Mouse (Mus musculus) spleen, adult 18-20 months (tissue): ENCODE data around the gene D330045A20Rik.
"Not testable (repeated sequence)": the region's sequence is repeated elsewhere in the genome, so short reads cannot be mapped to it uniquely, and the experiment has no call there.

Experiments used
- DNase-seq, 2 experiments: peaks; one replicate each; pipeline ENCODE4 v3.0.0; 2022; ENCODE audit warnings: mixed read lengths in 2 of 2

Gene D330045A20Rik

DNA sequence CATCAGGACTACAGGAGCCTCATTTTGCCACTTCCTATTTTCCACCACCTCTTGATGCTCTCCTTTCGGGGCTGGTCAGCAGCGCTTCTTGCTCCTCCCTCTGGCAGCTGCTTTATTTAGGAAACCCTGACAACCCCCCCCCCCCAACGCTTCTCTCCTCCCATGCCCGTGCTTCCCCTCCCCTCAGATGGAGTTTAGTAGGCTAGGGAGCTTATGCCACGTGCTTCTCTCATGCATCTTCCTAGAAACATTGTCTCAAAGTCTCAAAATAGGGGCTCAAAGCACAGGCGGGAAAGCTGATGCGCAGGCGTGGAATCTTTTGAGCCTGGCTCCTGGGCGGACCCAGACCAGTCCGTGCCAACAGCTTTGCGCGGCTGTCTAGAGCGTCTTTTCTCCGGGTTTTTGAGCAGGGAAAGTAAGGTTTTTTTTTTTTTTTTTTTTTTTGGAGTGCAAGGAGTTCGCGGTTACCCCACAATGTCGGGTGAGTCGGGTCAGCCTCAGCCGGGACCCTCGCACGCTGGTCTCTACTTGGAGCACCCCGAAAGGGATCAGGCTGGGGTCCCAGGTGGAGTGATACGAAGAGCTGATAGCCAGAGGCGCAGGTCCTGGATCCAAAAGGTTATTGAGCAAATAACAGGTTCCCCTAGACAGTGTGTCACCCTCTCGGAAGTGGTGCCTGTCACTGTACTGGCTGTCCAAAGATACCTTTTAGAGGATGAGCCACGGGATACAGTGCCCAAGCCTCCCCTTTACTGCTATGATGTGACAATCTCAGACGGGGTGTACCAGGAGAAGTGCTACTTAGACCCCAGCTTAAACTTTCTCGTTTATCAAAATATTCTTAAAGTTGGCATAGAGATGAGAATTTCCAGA is at the start of gene D330045A20Rik:
Gene D330045A20Rik (plus strand): TSS at position 346 of the 873 bp plus-strand sequence.
- no peak for DNase-seq

DNA sequence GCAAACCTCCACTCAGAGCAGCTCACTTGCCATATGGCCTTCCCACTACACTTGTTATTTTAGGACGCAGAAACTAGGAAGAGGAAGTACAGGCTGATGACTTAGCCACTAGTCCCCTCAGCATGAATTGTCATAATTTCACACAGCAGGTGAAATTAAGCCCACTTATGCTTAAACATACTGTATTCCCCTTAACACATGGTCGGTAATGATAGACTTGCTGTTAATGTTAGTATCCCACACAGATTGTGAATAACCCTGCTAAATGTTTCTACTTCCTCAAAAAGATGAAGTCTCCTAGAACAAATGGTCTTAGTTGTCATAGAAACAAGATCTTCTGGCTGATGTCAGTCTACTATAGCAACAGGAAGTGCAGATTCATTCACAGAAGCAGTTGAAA is 47.6 kb upstream of the D330045A20Rik start:
- no peak for DNase-seq

DNA sequence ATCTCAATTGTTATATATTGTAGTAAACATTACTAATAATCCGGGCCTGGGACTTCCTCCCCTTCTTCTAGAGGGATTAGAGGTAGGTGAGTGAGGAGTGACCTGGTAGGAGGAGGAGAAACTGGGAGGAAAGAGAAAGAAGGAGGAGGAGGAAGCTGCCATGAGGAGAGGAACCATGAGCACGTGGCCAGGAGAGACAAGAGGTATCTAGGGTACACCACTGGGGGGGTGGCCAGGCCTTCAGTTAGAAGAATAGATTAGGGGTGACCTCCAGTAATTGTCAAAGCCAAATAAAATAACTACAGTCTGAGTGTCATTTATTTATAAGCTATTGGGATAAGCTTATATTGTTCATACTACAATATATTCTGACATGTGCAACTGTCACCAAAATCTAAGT is 45.0 kb upstream of the D330045A20Rik start:
- DNase-seq, result no peak

DNA sequence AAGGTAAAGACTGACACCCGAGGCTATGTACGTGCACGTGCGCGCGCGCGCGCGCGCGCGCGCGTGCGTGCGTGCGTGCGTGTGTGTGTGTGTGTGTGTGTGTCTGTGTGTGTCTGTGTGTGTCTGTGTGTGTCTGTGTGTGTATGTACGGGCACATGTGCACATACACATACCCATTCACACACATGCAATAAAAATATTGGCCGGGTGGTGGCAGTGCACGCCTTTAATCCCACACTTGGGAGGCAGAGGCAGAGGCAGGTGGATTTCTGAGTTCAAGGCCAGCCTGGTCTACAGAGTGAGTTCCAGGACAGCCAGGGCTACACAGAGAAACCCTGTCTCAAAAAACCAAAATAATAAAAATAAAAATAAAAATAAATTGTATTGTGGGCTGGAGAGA is 39.1 kb upstream of the D330045A20Rik start:
- DNase-seq, result not testable (repeated sequence)

DNA sequence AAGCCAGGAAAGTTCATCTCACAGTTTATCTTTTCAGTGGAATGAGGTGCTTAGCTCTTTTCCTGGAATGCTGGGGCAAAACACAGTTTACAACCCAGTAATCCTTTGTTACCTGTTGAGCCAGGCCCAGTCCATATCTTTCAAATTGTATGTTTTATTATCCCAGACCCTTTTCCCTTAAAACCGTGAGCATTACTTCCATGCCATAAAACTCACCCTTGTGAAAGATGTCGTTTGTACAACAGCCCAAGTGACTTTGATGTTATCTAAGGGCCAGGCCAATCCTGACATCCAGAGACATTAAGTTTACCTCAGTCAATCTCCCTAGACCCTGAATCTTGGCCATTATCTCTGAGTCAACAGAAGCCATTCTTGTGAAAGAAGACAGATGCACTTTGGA is 23.4 kb upstream of the D330045A20Rik start:
- DNase-seq, result no peak

DNA sequence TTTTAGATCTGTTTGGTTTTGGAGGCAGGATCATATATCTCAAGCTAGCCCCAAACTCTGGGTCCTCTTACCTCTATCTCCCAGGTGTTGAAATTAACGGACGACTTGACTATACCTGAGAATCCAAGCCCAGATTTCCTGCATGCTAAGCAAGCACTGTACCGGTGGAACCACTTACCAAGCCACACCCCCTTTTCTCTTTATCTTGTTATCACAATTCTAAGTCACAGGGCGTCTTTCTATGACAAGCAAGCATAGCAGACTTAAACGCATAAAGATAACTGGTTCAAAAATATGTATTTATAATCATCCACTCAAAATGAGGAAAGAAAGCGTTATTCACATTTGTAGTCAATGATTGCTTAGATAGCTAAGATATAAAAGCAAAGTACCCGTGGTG is 1.9 kb downstream of the D330045A20Rik start:
- DNase-seq, result no peak

DNA sequence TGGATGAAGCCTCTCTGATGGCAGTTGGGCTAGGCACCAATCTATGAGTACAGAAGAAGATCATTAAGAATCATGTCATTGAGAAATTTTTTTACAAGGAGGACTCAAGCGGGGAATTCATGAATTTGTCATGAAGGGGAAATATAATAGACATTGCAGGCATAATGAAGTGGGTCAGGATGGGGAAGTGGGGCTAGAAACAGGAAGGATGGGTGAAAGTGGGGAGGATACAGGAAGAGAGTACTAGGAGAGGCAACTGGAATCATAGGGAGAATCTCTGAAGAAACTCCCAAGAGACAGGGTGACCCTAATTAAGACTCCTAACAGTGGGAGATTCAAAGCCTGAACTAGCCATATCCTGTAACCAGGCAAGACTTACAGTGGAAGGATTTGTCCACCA is 4.8 kb downstream of the D330045A20Rik start:
- DNase-seq, result no peak

DNA sequence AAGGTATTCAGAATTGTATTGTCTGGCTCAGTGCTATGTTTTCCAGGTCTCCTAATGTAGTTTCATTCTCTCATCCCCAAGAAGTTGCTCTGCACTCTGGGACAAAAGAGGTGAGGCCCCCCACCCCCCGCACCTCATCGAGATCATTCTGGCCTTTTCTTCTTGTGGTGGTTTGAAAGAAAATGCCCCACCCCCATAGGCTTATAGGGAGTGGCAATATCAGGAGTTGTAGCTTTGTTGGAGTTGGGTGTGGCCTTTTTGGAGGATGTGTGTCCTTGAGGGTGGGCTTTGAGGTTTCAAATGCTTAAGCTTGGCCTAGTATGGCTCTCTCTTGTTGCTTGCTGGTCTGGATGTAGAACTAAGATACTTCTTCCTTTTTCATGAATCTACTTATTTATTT is 36.0 kb downstream of the D330045A20Rik start:
- no peak for DNase-seq

DNA sequence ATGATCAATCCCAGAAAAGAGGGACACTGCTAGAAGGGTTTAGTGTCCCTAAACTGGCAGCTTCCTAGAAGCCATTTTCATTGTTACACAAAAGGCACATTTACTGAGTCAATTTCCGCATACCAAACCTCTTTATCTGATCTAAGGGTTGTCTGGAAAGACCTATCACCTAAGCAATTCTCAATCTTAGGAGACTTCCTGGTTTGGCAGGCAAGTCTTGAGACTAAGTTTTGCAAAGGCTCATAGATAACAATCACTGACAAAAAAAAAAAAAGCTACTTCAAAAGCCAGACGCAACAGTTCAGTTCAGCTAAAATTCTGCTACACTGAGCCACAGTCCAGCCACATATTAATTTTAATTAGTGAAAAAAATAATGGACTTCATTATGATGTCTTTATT is 39.1 kb downstream of the D330045A20Rik start:
- no peak for DNase-seq

DNA sequence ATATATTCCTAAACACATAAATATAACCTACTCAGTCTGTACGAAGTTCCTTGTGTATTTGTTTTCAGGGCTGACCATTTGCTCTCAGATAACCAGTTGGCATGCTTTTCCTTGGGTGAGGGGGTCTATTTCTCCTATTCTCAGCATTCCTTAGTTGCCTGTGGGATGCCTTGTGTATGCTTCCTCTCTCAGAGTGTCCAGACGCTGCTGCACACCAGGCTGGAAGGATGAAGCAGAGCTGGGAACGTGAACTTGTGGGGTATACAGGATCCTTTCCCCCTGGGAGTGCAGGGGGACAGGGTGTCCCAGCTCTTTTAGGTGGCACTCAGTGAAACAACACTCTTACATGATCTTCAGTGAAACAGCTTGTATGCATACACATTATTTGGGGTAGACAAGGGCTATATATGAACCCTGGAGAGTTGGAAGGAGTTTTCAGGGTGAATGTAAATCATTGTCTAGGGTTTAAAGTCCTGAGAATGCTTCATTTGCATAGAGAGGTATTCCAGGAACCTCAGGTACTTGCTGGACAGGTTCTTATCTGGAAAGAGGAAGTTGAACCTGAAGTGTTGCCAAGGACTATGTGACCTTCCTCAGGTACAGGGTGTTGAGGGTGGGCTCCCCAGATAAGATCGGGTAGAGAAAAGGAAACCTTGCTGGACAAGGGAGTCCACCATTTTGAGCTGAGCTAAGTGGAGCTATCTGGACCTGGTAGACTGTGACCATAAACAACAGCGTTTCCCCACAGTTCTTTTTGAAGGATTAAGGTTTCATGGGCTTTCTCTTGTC is 44.3 kb downstream of the D330045A20Rik start:
- DNase-seq, result no peak

DNA sequence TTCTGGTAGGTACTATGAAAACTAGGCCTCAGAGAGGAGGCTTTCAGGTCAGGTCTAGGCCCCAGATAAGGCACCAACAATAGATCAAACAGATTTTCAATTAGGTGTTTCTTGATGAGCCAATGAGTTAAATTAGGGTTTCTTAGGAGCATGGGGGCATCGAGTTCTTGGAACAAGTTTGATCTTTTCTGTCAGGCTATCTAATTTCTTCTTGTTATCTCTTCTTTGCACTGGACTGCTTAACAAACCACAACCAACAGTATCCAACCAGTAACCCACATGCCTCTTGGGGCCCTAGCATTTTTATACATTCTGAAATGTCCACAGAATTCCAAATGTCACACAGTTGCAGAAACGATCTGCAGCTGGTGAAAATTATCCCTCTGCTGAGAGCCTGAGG is 45.6 kb downstream of the D330045A20Rik start:
- DNase-seq, result no peak

DNA sequence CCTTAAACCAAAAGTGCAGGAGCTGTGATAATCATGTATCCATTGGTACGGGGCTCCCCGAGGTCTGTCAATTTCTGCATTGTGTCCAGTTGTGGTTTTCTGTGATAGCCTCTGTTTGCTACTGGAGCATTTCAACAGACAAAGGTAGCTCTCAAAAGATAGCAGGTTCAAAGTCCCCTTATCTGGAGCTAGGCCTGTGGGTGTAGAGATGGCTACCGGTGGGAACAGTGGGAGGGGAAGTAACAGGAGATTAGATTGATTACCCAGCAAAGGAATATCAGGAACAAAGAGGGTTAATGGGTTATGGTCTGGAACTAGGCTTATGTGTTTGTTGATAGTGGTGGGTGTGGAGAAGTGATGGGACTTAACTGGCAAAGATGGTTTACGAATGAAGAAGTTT is 46.8 kb downstream of the D330045A20Rik start:
- no peak for DNase-seq

DNA sequence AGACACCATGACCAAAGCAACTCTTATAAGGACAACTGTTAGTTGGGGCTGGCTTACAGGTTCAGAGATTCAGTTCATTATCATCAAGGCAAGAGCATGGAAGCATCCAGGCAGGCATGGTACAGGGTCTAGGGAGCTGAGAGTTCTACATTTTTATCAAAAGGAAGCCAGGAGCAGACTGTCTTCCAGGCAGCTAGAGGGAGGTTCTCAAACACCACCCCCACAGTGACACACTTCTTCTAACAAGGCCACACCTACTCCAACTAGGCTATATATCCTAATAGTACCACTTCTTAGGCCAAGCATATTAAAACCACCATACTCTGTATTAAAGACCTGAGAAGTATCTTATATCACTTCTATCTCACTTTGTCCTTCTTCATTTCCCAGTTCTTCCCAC is 49.5 kb downstream of the D330045A20Rik start:
- DNase-seq, result no peak

DNA sequence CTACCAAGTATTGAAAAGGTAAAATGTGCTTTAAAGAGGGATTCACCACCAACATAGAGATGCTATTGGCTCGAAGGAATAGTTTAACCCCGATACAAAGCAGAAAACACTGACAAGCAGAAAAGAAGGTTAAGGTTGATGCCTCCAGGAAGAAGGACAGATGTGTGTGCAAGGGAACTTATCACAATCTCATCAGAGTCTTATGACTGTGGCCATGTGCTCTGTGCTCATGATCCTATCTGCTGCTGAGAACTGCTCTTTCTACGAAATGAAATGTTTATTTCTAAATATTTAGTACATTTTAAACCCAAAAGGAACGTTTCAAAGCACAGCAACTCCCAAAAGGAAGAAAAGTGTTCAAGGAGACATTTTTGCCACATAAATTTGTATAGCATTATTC is 52.1 kb downstream of the D330045A20Rik start:
- no peak for DNase-seq

DNA sequence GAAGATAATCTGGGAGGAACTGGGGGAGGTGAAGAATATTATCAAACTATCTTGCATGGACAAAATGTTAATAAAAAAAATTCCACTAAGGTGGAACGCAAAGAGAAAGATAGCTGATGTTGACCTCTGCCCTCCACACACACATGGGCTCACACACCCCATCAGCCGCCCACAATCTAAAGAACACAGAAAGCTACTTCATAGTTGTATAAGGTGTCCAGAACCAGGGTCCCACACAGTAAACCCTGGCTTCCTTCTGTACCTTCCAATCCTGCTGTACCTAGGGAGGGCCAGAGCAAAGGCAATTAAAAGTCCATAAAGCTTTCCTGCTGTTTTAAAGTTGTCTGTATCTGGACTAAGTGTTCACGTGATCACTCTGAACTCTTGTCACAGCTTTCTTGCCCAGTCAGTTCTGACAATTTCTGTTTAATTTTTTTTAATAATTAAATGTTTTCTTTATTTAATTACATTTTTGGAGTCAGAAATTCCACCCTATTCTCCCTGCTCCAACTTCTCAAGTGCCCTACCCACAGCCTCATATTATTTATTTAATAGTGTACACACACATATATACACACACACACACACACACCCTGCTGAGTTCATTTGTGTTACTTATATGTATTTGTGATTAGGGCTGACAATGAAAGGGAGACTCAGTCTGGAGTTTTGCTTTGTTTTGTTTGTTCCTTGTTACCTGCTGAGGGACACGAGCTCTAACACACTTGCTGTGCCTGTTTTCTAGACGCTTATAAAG is 57.7 kb downstream of the D330045A20Rik start:
- no peak for DNase-seq

DNA sequence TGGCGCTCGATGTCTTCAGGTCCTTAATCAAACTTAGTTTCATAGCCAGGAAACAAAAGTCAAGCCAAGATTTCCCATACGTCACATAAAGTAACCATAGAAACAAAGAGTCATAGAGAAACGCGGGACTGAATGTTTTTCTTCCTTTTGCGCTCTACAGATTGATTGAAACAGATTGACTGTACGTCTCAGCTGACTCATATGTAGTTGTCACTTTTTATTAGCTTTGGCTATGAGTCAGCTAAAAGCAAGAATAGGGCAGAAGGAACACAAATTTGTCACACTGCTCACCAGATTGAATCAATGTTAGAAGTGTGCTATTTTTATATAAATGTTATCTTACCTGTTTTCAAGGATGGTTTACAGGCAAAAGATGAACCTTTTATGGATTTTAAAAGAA is 63.6 kb downstream of the D330045A20Rik start:
- no peak for DNase-seq

DNA sequence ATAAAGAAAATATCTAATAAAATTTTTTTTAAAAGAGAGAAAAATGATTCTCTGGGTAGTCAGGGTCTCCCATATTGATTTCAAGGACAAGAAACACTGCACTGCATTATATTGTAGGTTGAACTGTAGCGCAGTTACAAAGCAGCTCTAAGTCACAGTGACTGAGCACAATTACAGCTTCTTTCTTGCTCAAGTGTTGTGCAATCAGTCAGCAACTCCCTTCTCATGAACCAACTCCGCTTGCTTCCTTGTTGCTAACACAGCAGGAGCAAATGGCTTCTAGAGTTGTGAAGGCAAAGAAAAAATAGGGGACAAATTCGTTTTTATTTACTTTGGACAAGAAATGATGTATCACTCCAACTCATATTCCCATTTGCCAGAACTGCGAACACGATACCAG is 70.3 kb downstream of the D330045A20Rik start:
- no peak for DNase-seq

DNA sequence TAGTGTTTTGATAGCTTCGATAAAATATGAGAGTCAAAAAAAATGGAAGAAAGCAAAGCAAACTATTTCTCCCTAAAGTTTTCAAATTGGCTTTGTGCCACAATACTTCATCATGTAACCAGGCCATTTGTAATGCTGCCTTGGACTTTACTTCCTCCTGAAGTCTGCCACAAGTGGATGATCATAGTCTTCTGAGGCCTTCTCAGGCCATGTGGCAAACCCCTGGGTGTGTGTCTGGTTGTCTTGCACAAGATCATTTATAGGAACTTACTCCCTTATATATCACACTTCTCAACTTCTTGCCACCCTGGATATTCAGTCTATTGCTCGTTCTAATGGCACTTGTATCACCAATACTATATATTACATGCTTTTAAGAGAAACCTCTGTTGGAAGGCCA is 71.9 kb downstream of the D330045A20Rik start:
- DNase-seq, result no peak

DNA sequence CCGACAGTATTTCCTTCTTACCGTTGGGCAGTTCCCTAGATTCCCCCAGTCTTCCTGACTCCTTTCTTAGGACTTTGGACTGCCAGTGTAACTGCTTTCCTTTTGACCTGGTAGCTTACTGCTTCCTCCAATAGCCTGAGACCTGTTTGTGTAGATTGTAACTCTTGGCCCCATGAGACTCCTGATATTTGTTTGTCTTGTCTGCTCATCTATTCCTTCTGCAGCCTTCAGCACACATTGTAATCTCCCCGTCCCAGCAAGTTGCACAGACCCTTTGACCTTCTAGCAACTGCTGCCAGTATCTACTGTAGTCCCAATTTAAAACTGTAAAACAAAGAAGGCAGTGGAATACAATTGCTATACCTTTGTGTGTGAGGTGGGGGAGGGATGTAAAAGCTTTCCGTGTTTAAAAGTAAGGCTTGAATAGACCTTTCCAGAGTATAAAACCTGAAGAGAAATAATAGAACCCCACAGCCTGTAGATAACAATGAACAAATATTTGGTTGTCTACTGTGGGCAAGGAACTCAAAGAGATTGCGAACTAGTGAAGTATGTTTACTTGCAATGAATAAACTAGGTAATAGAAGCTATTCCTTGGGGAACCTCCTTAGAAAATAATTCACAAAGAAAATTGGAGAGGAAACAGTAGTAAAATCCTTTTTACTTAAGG is 82.2 kb downstream of the D330045A20Rik start:
- no peak for DNase-seq

DNA sequence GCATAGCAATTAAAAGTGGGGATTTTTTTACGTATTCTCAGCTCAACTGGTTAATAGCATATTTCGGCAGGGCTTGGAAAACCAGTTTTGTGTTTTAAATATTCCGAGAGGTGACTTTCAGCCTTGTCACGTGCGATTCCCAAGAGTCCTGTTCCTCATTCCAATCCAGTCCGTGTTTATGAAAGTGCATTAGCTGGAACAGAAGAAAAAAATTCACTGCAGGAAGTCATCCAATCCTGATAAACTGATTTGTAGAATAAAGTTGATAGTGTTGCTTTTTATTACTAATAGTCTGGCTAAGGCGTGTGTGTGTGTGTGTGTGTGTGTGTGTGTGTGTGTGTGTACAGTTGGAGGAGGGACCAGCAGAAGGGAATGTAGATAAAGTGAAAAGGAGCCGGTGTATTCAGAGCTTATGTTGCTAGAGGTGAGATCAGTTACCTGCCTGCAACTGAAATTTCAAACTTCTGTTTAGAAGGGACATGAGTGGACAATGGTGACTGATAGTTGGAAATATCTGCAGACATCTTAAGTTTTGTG is 82.8 kb downstream of the D330045A20Rik start, which contains the start of gene Rnf128:
Gene Rnf128 (plus strand): TSS at position 392 of the 537 bp plus-strand sequence.
- DNase-seq, result no peak

DNA sequence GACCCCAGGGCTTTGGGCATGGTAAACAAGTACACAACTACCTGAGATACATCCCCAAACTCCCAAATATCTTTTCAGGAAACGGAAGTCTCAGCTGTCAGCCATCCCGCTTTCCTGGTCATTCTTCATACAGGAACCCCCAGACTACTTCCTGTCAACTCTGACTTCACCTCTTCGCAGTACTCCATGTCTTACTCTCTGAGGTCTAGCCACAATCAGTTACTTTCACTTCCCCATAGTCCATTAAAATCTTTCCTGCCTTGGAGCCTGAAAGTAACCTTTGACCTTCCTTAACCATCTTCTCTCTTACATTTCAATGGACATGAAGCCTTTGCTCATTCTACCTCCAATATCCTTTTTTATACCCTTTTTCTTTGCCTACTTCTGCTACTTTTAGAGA is 89.9 kb downstream of the D330045A20Rik start:
- DNase-seq, result no peak

DNA sequence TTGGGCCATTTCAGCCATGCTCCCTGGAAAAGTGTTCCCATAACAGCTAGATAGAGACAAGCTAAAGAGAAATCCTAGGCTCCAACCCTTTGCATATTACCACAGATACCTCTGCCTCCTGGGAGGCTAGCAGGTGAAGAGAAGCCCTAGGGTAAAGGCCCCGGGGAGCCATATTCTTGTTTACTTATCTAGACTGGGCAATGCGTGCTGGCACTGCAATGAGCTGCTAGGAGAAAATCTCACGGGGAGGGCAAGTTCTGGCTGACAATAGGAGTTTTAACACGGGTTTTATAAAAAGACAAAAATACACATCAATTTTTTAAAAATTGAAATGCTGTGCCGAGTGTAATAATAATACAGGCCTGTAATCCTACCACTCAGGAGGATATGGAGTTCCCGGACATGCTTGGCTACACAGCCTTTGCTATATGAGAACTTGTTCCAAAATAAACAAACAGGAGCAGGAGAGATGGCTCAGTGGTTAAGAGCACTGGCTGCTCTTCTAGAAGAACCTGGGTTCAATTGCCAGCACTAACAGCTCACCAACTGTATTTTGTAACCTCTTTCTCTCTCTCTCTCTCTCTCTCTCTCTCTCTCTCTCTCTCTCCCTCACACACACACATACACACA is 98.6 kb downstream of the D330045A20Rik start:
- DNase-seq, result no peak
